8 mouse cellular contexts compared by ENCODE assay signal in genomic region chr11:51262342-51263285, GRCm38 (mm10). TPM values are rescaled to one million over a fixed set of nuclear protein-coding genes. Genes with fewer than 3 reads are reported as not detected.
DNase-seq lines count a peak whose midpoint lies in the region; ATAC-seq lines count a peak whose summit lies in the region.

Gene BC049762, minus strand, starts transcription at chr11:51263046.

- peak within 1 kb of the TSS; percentile 90 for H3K4me2 ChIP-seq in kidney, embryonic 15.5 days

- peak within 1 kb of the TSS; percentile 97 for H3K9ac ChIP-seq in kidney, embryonic 15.5 days

- peak within 1 kb of the TSS; percentile 97 for H3K4me3 ChIP-seq in heart, embryonic 10.5 days
- peak within 1 kb of the TSS; percentile 92 for H3K4me3 ChIP-seq in kidney, embryonic 15.5 days (replicated peaks)

- peaks cover 23% of the 10 kb centered on the region for H3K4me1 ChIP-seq in heart, embryonic 10.5 days
- peaks cover 29% of the 10 kb centered on the region for H3K4me1 ChIP-seq in kidney, embryonic 15.5 days

- peak; percentile 92 for ATAC-seq in erythroblast, adult 5-6 weeks (replicated peaks; ENCODE audit: low FRiP score, poor library complexity, severe bottlenecking)
- ATAC-seq in kidney, embryonic 15.5 days (replicated peaks; ENCODE audit: low FRiP score), result peak; percentile 98
- ATAC-seq in monocyte, adult 5-6 weeks (replicated peaks; ENCODE audit: insufficient number of reproducible peaks, low FRiP score, low TSS enrichment, poor library complexity, severe bottlenecking), result peak; percentile 93

- H3K36me3 ChIP-seq in heart, embryonic 10.5 days, result peaks cover 8% of the 10 kb centered on the region
- peaks cover 13% of the 10 kb centered on the region for H3K36me3 ChIP-seq in kidney, embryonic 15.5 days

- peak within 1 kb of the TSS; percentile 99 for H3K27ac ChIP-seq in heart, embryonic 10.5 days
- H3K27ac ChIP-seq in kidney, embryonic 15.5 days, result peak within 1 kb of the TSS; percentile 92

- H3K9me3 ChIP-seq in heart, embryonic 10.5 days, result no peaks in the 10 kb centered on the region
- H3K9me3 ChIP-seq in kidney, embryonic 15.5 days (replicated peaks), result no peaks in the 10 kb centered on the region

- peak; percentile 99 for DNase-seq in B cell, adult 2 months
- peak; percentile 99 for DNase-seq in brain, adult 2 months (ENCODE audit: low read depth, low spot score)
- peak; percentile 98 for DNase-seq in heart, embryonic 10.5 days (ENCODE audit: low spot score)
- peak; percentile 100 for DNase-seq in liver
- DNase-seq in spleen, postnatal 4 days (ENCODE audit: low spot score in 2 of 2), result peak; percentile 99

- WGBS in heart, embryonic 10.5 days, result 8% methylated on average over 57 of the region's 57 CpGs
- WGBS in kidney, embryonic 15.5 days, result 9% methylated on average over 57 of the region's 57 CpGs

- no peaks in the 10 kb centered on the region for H3K27me3 ChIP-seq in heart, embryonic 10.5 days (ENCODE audit: insufficient read depth, poor library complexity, severe bottlenecking)
- no peaks in the 10 kb centered on the region for H3K27me3 ChIP-seq in kidney, embryonic 15.5 days

RNA-seq across cellular contexts. Expression of gene BC049762, which starts in this region (rescaled TPM):
- not detected in 2 replicates for total RNA-seq in erythroblast, adult 5-6 weeks (2015; ENCODE audit: low replicate concordance)
- total RNA-seq in erythroblast, adult 5-6 weeks (2017; ENCODE audit: low replicate concordance), result not detected in 2 replicates
- polyA plus RNA-seq in heart, embryonic 10.5 days (2016; fragmentation: Nextera tagmentation; extraction: Ambion mirVana), result 0.36 and 0.47 TPM in 2 replicates
- 0.84 and 1.4 TPM in 2 replicates for polyA plus RNA-seq in kidney, embryonic 15.5 days (2015; fragmentation: Nextera tagmentation; extraction: Ambion mirVana)
- total RNA-seq in monocyte, adult 5-6 weeks (2017), result not detected in 3 replicates

Comparison
In these comparisons a context has a peak if more than half of its experiments do, and no peak if none do; other contexts are left out.
1. Peak in every context shown above with its lines: DNase-seq, ATAC-seq, H3K4me3 ChIP-seq and H3K27ac ChIP-seq.
2. Peak in ATAC-seq in erythroblast, adult 5-6 weeks; RNA of the gene not detected or under 1 TPM.
3. Peak in DNase-seq, H3K4me3 ChIP-seq and H3K27ac ChIP-seq in heart, embryonic 10.5 days; RNA of the gene not detected or under 1 TPM.
4. Peak in ATAC-seq in monocyte, adult 5-6 weeks; RNA of the gene not detected or under 1 TPM.